ENCODE assay signal across 28 mouse cellular contexts in the genomic region with DNA sequence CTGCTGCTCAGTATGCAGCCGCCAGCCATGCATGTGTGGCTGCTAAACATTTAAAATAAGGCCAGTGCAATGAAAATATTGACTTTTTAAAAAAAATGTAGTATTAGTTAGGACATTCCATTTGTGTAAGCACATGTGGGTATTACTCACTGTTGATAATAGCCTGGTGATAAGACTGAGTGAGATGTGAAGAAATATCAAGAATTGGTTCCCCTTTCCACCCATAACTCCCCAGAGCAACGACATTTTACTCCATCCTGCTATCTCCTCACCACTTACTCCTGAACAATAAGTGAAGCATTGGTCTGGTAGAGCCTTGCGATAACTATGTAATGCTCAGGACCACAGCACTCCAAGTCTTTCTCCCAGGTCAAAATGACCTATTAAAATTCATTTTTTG.
DNase-seq lines count a peak whose midpoint lies in the region; ATAC-seq lines count a peak whose summit lies in the region.
"Had no signal": no experiment of that assay in that cellular context is flagged by ENCODE, and none has a peak within 500 bp of the region (broad histone marks: within the 10 kb centered on the region; RNA-seq: fewer than 3 reads in every experiment).

No protein-coding gene starts in this region.

- no peaks in the 10 kb centered on the region for H3K27me3 ChIP-seq in midbrain, embryonic 15.5 days (replicated peaks)
- H3K27me3 ChIP-seq: CH12.LX; forebrain, embryonic 13.5 days had no signal

- peak; percentile 14 for DNase-seq in heart, adult 11 months
- DNase-seq in heart, postnatal 14 days, result no peak
- DNase-seq in 416B (ENCODE audit: low read depth), result peak; percentile 54
- DNase-seq: adrenal gland, adult 8-10 months; adrenal gland, postnatal 25 days; B cell, adult 2 months; cerebellum, adult 11-12 months; cerebellum, adult 8-10 months; cerebellum, postnatal 10 days; cerebellum, postnatal 36 days; gastrocnemius, postnatal 10 days; gastrocnemius, postnatal 36 days; heart, adult 18-20 months; heart, postnatal 10 days; heart, postnatal 4 days had no signal

- no peak overlapping the region for H3K4me3 ChIP-seq in midbrain, embryonic 15.5 days
- H3K4me3 ChIP-seq: forebrain, embryonic 10.5 days; forebrain, embryonic 13.5 days; heart, embryonic 12.5 days; heart, embryonic 15.5 days had no signal

- WGBS in midbrain, embryonic 15.5 days, result 93% methylated on average over 3 of the region's 3 CpGs

- H3K9ac ChIP-seq in midbrain, embryonic 15.5 days, result no peak overlapping the region
- H3K9ac ChIP-seq: forebrain, embryonic 13.5 days; heart, embryonic 12.5 days; heart, embryonic 15.5 days; hindbrain, embryonic 14.5 days had no signal

- H3K27ac ChIP-seq in midbrain, embryonic 15.5 days, result no peak overlapping the region
- H3K27ac ChIP-seq: forebrain, embryonic 10.5 days; forebrain, embryonic 13.5 days; heart, embryonic 15.5 days; hindbrain, embryonic 14.5 days; hindbrain, postnatal 0 days had no signal

- peaks cover 15% of the 10 kb centered on the region for H3K4me1 ChIP-seq in midbrain, embryonic 15.5 days
- H3K4me1 ChIP-seq: heart, embryonic 15.5 days had no signal

- H3K4me2 ChIP-seq in midbrain, embryonic 15.5 days, result no peak overlapping the region
- H3K4me2 ChIP-seq: forebrain, embryonic 13.5 days; heart, embryonic 12.5 days; heart, embryonic 15.5 days; hindbrain, embryonic 14.5 days had no signal

- ATAC-seq in granulocyte monocyte progenitor cell, adult 5-6 weeks (replicated peaks; ENCODE audit: poor library complexity, severe bottlenecking), result peak; percentile 62
- ATAC-seq in activated CD4-positive, CD25-positive, alpha-beta regulatory T cell, adult 4 months, result no peak
- no peak for ATAC-seq in midbrain, embryonic 15.5 days (replicated peaks)
- ATAC-seq: forebrain, embryonic 13.5 days; forebrain, embryonic 16.5 days; hindbrain, postnatal 0 days; inflammation-experienced regulatory T-cells, adult 6 months had no signal

- intact Hi-C loops in heart, postnatal 14 days (cut with DNase I), result no loop called here

- H3K9me3 ChIP-seq in midbrain, embryonic 15.5 days, result no peaks in the 10 kb centered on the region
- H3K9me3 ChIP-seq: forebrain, embryonic 10.5 days; forebrain, embryonic 13.5 days; G1E; heart, embryonic 12.5 days; heart, embryonic 15.5 days had no signal

- H3K36me3 ChIP-seq in midbrain, embryonic 15.5 days (replicated peaks), result no peaks in the 10 kb centered on the region
- H3K36me3 ChIP-seq: forebrain, embryonic 10.5 days; G1E; heart, embryonic 12.5 days; heart, embryonic 15.5 days had no signal

Comparison
In these comparisons a context has a peak if more than half of its experiments do, and no peak if none do; other contexts are left out.
1. DNase-seq: peak in heart, adult 11 months (single experiment) and 416B (single experiment); none in heart, postnatal 14 days (0 of 2).